Mouse (Mus musculus) mouse trophoblast stem cell (cell line): ENCODE results near the gene Zfp280c.

Experiments
- in situ Hi-C, 2 experiments: fragments of 300-500 bp; cut with MseI, MboI; formaldehyde crosslinking; loops; 2 replicates in 1 of 2; 3 replicates in 1 of 2; pipeline ENCODE4 v1.15.1; 2025

Zfp280c gene

GRCm38 (mm10) chrX:48493763-48494162 lies 100.5 kb downstream of the Zfp280c start:
- in situ Hi-C loops: no loop called here
